Mouse (Mus musculus) telencephalon, adult 2 months (tissue): ENCODE data around the gene Bcl2l12.
"Not testable (repeated sequence)": the region's sequence is repeated elsewhere in the genome, so short reads cannot be mapped to it uniquely, and the experiment has no call there.

ENCODE experiments used
- DNase-seq: peaks from one replicate; pipeline ENCODE4 v3.0.0-alpha.2; 2011; ENCODE audit warnings: low read depth, low spot score

The Bcl2l12 gene

GRCm38 (mm10) chr7:44998501-44998955 is at the start of gene Bcl2l12:
Bcl2l12 (minus strand) TSS chr7:44998712.
- DNase-seq = no peak

- no peak for DNase-seq
These were observed 49.0 kb upstream of the Bcl2l12 start for GRCm38 (mm10) chr7:45047491-45047890.

GRCm38 (mm10) chr7:45046853-45047350 is 48.4 kb upstream of the Bcl2l12 start:
- DNase-seq = no peak

- no peak for DNase-seq
These were observed 47.2 kb upstream of the Bcl2l12 start for GRCm38 (mm10) chr7:45045741-45046140.

GRCm38 (mm10) chr7:45043307-45043706 is 44.8 kb upstream of the Bcl2l12 start:
- no peak for DNase-seq

- DNase-seq = no peak
These were observed 42.3 kb upstream of the Bcl2l12 start for GRCm38 (mm10) chr7:45040851-45041250.

GRCm38 (mm10) chr7:45038411-45038810 is 39.9 kb upstream of the Bcl2l12 start:
- DNase-seq = no peak

GRCm38 (mm10) chr7:45037720-45038361 is 39.3 kb upstream of the Bcl2l12 start:
- DNase-seq = no peak

- no peak for DNase-seq
These were observed 38.2 kb upstream of the Bcl2l12 start for GRCm38 (mm10) chr7:45036702-45037101.

- DNase-seq = no peak
These were observed 37.1 kb upstream of the Bcl2l12 start for GRCm38 (mm10) chr7:45035631-45036030.

GRCm38 (mm10) chr7:45033722-45034359 is 35.3 kb upstream of the Bcl2l12 start:
- DNase-seq = no peak

- no peak for DNase-seq
These were observed 32.3 kb upstream of the Bcl2l12 start for GRCm38 (mm10) chr7:45030857-45031256.

GRCm38 (mm10) chr7:45029995-45030394 is 31.5 kb upstream of the Bcl2l12 start:
- no peak for DNase-seq

- no peak for DNase-seq
These were observed 29.8 kb upstream of the Bcl2l12 start for GRCm38 (mm10) chr7:45028351-45028750.

GRCm38 (mm10) chr7:45027761-45028160 is 29.2 kb upstream of the Bcl2l12 start:
- no peak for DNase-seq

- no peak for DNase-seq
These were observed 27.7 kb upstream of the Bcl2l12 start for GRCm38 (mm10) chr7:45026256-45026655.

- no peak for DNase-seq
These were observed 27.2 kb upstream of the Bcl2l12 start for GRCm38 (mm10) chr7:45025601-45026220.

GRCm38 (mm10) chr7:45024281-45025248 is 26.1 kb upstream of the Bcl2l12 start:
- no peak for DNase-seq

GRCm38 (mm10) chr7:45023711-45024110 is 25.2 kb upstream of the Bcl2l12 start:
- not testable (repeated sequence) for DNase-seq

- DNase-seq = no peak
These were observed 21.7 kb upstream of the Bcl2l12 start for GRCm38 (mm10) chr7:45020225-45020624.

GRCm38 (mm10) chr7:45019031-45019571 is 20.6 kb upstream of the Bcl2l12 start:
- DNase-seq = peak; percentile 31
